Mouse (Mus musculus) midbrain, embryonic 15.5 days (tissue): ENCODE measurements around the gene Rps3a1. TPM values are rescaled to one million over a fixed set of nuclear protein-coding genes. Genes with fewer than 3 reads are reported as not detected.
A peak's percentile ranks its signal among the peaks of the same experiment; 100 is the strongest.

Experiments
- ATAC-seq: fragments of 200-750 bp; cut with Nextera tagmentation; replicated peaks from 2 replicates; pipeline ENCODE4 v1.8.0; 2017; ENCODE audit warnings: moderate TSS enrichment
- H3K27ac ChIP-seq: fragments of 300-500 bp; sonication (generic); 2 replicates; pipeline ENCODE4 v1.5.1; 2015; ENCODE audit warnings: mild to moderate bottlenecking, inconsistent platforms
- H3K27me3 ChIP-seq: fragments of 300-500 bp; sonication (generic); replicated peaks from 2 replicates; pipeline ENCODE4 v1.6.1; 2015; ENCODE audit warnings: inconsistent platforms
- H3K36me3 ChIP-seq: fragments of 300-500 bp; sonication (generic); replicated peaks from 2 replicates; pipeline ENCODE4 v1.6.1; 2015; ENCODE audit warnings: inconsistent platforms
- H3K4me1 ChIP-seq: fragments of 300-500 bp; sonication (generic); 2 replicates; pipeline ENCODE4 v1.6.1; 2015; ENCODE audit warnings: inconsistent platforms
- H3K4me2 ChIP-seq: fragments of 300-500 bp; sonication (generic); 2 replicates; pipeline ENCODE4 v1.6.1; 2015; ENCODE audit warnings: inconsistent platforms, mild to moderate bottlenecking, moderate library complexity
- H3K4me3 ChIP-seq: fragments of 300-500 bp; sonication (generic); 2 replicates; pipeline ENCODE4 v1.5.1; 2015; ENCODE audit warnings: mild to moderate bottlenecking, inconsistent platforms
- H3K9ac ChIP-seq: fragments of 300-500 bp; sonication (generic); 2 replicates; pipeline ENCODE4 v1.6.1; 2015; ENCODE audit warnings: mild to moderate bottlenecking, inconsistent platforms
- H3K9me3 ChIP-seq: fragments of 300-500 bp; sonication (generic); 2 replicates; pipeline ENCODE4 v1.6.1; 2016; ENCODE audit warnings: inconsistent platforms
- WGBS: fragments of 180-500 bp; shearing (Covaris S2); methylation state at CpG from one replicate; pipeline ENCODE4 v1.1.7; 2015; ENCODE audit warnings: mixed read lengths; 5-methylcytosine and 5-hydroxymethylcytosine counted together
- polyA plus RNA-seq: library from polyadenylated mRNA; unstranded; fragments of >200 nt; fragmentation: Nextera tagmentation; extraction: Ambion mirVana; gene quantifications from 2 replicates; pipeline ENCODE4 v1.2.1, GENCODE M21; 2015

Gene Rps3a1
- polyA plus RNA-seq, 1 experiment from 2014 or later, result 483 TPM

GRCm38 (mm10) chr3:86139660-86140059, 2.8 kb downstream of the Rps3a1 start:
- ATAC-seq, result no peak
- H3K9ac ChIP-seq, result no peak overlapping the region
- 87% methylated on average over 4 of the region's 4 CpGs for WGBS
- H3K27ac ChIP-seq, result no peak overlapping the region
- H3K4me3 ChIP-seq, result no peak overlapping the region
- H3K4me2 ChIP-seq, result no peak overlapping the region
- H3K27me3 ChIP-seq, result no peaks in the 10 kb centered on the region
- H3K4me1 ChIP-seq, result peaks cover 20% of the 10 kb centered on the region
- peaks cover 37% of the 10 kb centered on the region for H3K36me3 ChIP-seq
- H3K9me3 ChIP-seq, result no peaks in the 10 kb centered on the region

DNA sequence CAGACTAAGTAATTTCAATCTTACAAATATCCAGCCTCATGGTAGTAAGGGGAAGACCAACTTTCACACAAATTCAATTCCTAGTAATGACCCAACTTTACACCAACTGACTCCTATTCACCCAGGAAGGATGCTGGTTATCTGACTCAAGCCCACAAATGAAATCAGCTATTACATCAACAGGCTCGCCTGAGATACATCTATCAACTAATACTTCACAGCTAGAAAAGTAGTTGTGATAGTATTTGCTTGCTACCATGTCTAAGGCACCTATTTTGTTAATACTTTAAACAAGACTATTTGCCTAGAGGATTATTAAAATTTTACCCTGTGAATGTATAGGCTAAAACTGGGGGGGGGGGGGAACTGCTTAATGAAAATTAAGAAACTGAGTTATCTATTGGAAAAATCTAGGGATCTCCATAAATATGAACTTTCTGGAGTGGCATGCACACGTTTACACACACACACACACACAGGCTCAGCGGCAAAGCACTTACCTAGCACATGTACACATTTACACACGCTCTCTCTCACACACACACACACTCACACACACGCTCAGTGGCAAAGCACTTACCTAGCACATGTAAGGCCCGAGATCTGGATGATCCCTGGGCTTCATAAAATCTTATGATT, 5.4 kb downstream of the Rps3a1 start:
- Histone ChIP-seq H3K4me2 (no peak overlapping the region), H3K4me1 (peaks cover 13% of the 10 kb centered on the region), H3K36me3 (peaks cover 37% of the 10 kb centered on the region), H3K27me3 (no peaks in the 10 kb centered on the region), H3K9ac (no peak overlapping the region), H3K4me3 (no peak overlapping the region), H3K27ac (no peak overlapping the region), H3K9me3 (no peaks in the 10 kb centered on the region)
- 93% methylated on average over 6 of the region's 6 CpGs for WGBS
- ATAC-seq, result no peak

GRCm38 (mm10) chr3:86135886-86136563, 6.5 kb downstream of the Rps3a1 start:
- no peaks in the 10 kb centered on the region for H3K27me3 ChIP-seq
- WGBS, result 91% methylated on average over 6 of the region's 6 CpGs
- peaks cover 37% of the 10 kb centered on the region for H3K36me3 ChIP-seq
- H3K9me3 ChIP-seq, result no peaks in the 10 kb centered on the region
- H3K27ac ChIP-seq, result no peak overlapping the region
- H3K9ac ChIP-seq, result no peak overlapping the region
- H3K4me3 ChIP-seq, result no peak overlapping the region
- peaks cover 8% of the 10 kb centered on the region for H3K4me1 ChIP-seq
- no peak for ATAC-seq
- no peak overlapping the region for H3K4me2 ChIP-seq

GRCm38 (mm10) chr3:86134939-86135638, 7.4 kb downstream of the Rps3a1 start:
- Histone ChIP-seq H3K9me3 (no peaks in the 10 kb centered on the region), H3K27ac (no peak overlapping the region), H3K4me2 (no peak overlapping the region), H3K27me3 (no peaks in the 10 kb centered on the region), H3K4me1 (no peaks in the 10 kb centered on the region), H3K36me3 (peaks cover 30% of the 10 kb centered on the region), H3K4me3 (no peak overlapping the region), H3K9ac (no peak overlapping the region)
- no peak for ATAC-seq
- WGBS, result 94% methylated on average over 6 of the region's 6 CpGs

DNA sequence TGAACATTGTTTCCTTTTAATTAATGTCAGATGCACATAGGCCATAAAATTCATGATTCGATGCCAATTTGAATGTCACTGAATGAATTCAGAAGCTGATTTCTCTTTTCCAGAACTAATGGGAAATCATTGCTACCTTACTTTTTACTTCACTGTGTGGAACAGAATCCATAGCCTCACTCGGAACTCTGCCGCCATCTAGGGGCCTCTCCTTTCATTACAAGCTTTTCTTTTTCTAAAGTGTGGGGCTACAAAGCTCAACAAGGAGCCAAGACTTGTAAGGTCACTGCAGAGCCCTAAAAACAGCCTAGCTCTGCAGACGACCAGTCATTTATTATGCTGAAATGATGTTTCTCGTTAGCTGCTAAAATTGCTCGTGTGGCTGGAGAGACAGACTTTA, 12.7 kb downstream of the Rps3a1 start:
- Histone ChIP-seq H3K9me3 (no peaks in the 10 kb centered on the region), H3K4me2 (no peak overlapping the region), H3K27me3 (no peaks in the 10 kb centered on the region), H3K36me3 (no peaks in the 10 kb centered on the region), H3K9ac (no peak overlapping the region), H3K4me1 (no peaks in the 10 kb centered on the region), H3K27ac (no peak overlapping the region), H3K4me3 (no peak overlapping the region)
- WGBS, result 11% methylated on average over 6 of the region's 6 CpGs
- peak; percentile 56; the same call in 1 of the 2 replicates for ATAC-seq

DNA sequence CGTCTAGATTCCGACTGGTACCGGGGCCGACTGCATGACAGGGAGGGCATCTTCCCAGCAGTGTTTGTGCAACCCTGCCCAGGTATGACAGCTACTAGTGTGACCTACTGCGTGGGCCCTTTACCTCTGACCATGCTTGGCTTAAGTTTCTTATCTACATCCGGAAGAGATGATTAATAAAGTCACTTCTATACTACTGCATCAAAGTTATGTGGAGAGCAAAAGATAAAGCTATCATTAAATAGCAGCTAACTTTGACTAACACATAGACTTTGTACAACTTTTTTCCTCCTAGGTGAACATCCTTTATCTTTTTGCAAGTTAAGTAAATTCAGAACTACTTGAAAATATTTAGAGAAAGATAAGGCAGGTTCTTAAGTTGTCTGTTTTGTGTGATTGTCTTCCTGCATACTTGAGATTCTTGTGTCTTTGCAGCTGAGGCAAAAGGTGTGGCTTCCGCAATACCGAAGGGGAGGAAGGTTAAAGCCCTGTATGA, 19.2 kb downstream of the Rps3a1 start:
- Histone ChIP-seq H3K4me2 (no peak overlapping the region), H3K27ac (no peak overlapping the region), H3K9ac (no peak overlapping the region), H3K27me3 (no peaks in the 10 kb centered on the region), H3K36me3 (no peaks in the 10 kb centered on the region), H3K4me3 (no peak overlapping the region), H3K4me1 (peaks cover 4% of the 10 kb centered on the region; the same call in 1 of the 2 replicates), H3K9me3 (no peaks in the 10 kb centered on the region)
- WGBS, result 94% methylated on average over 8 of the region's 8 CpGs
- no peak for ATAC-seq

- Histone ChIP-seq H3K4me3 (no peak overlapping the region), H3K36me3 (no peaks in the 10 kb centered on the region), H3K27ac (no peak overlapping the region), H3K27me3 (no peaks in the 10 kb centered on the region), H3K4me1 (peaks cover 4% of the 10 kb centered on the region; the same call in 1 of the 2 replicates), H3K4me2 (no peak overlapping the region), H3K9me3 (no peaks in the 10 kb centered on the region), H3K9ac (no peak overlapping the region)
- no peak for ATAC-seq
Observed at GRCm38 (mm10) chr3:86122156-86122555, 20.3 kb downstream of the Rps3a1 start.

DNA sequence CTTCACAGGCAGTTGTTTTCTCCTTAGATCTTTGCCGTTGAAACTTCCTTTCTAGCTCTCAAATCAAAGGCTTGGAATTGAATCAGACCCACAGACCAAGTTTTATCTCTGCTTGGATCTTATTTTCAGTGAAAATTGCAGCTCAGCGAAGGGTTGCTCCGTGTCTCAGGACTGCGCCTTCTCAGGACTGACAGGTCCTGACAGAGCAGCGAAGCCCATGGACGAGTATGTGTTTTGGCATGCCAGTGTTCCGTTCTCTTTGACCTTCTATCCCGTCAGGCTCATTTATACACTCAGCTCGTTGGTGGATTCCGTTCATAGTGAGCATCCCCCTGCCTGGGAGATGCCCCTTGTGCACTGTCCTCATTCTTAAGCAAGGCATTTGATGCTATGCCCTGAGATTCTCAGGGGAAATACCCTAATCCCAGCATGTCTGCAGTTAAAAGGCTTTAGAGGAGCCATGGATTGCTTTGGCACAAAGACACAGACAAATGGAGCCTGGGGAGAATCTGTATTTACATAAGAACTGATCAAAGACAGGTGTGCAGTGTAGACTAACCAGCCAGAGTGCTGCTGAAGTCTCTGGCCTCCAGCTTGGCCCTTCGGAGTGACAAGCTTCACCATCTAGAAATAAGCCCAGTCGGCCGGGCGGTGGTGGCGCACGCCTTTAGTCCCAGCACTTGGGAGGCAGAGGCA, 23.1 kb downstream of the Rps3a1 start:
- Histone ChIP-seq H3K9ac (no peak overlapping the region), H3K4me2 (no peak overlapping the region), H3K4me3 (no peak overlapping the region), H3K4me1 (peaks cover 4% of the 10 kb centered on the region; the same call in 1 of the 2 replicates), H3K36me3 (0 out of 2 replicates have a peak, but pooled peaks cover 5% of the 10 kb centered on the region), H3K27ac (peak overlapping the region; percentile 23; the same call in 1 of the 2 replicates), H3K9me3 (no peaks in the 10 kb centered on the region), H3K27me3 (no peaks in the 10 kb centered on the region)
- WGBS, result 61% methylated on average over 16 of the region's 16 CpGs
- no peak for ATAC-seq

DNA sequence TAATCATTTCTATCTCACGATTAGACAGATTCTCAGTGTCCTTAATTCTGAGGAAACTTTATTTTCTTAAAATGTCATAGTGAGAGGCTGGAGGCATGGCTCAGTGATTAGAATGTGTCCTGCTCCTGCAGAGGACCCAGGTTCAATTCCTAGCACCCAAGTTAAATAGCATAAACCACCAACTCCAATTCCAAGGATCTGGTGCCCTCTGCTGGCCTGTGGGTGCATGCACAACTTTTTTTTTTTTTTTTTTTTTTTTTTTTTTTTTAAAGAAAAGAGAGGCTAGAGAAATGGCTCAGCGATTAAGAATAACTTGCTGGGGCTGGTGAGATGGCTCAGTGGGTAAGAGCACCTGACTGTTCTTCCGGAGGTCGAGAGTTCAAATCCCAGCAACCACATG, 25.6 kb downstream of the Rps3a1 start:
- Histone ChIP-seq H3K27ac (no peak overlapping the region), H3K9ac (no peak overlapping the region), H3K27me3 (no peaks in the 10 kb centered on the region), H3K9me3 (no peaks in the 10 kb centered on the region), H3K4me3 (no peak overlapping the region), H3K4me2 (no peak overlapping the region), H3K36me3 (0 out of 2 replicates have a peak, but pooled peaks cover 5% of the 10 kb centered on the region), H3K4me1 (peaks cover 4% of the 10 kb centered on the region; the same call in 1 of the 2 replicates)
- no peak for ATAC-seq
- WGBS, result 83% methylated on average over 4 of the region's 4 CpGs

DNA sequence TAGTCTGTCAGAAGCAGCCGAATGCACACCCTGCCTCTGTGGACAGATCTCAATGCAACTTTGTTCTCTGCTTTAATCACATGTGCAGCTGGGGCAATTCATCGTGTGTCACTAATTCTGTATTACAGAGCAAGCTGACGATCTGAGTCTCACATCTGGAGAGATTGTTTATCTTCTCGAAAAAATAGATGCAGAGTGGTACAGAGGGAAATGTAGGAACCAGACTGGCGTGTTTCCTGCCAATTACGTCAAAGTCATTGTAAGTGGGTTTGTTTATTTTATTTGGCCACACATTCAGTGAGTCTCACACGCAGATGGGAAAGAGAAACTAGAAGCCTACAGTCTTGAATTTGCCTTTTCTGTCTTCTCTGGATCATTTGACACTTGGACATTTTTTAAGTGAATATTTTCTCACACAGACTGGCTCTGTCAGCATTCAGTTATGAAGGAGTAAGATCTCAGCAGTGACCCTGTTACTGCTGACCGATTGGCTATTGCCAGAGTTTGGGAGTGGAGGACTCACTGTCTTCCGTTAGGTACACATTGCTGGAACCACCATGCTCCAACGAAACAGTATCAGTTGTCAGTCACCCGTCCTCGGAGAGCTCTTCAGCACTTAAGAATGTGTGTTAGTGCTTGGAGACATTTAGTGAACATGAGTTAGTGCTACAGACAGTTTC, 27.7 kb downstream of the Rps3a1 start:
- Histone ChIP-seq H3K27me3 (no peaks in the 10 kb centered on the region), H3K4me2 (no peak overlapping the region), H3K9ac (no peak overlapping the region), H3K4me1 (peaks cover 4% of the 10 kb centered on the region; the same call in 1 of the 2 replicates), H3K27ac (no peak overlapping the region), H3K9me3 (no peaks in the 10 kb centered on the region), H3K36me3 (0 out of 2 replicates have a peak, but pooled peaks cover 5% of the 10 kb centered on the region), H3K4me3 (no peak overlapping the region)
- WGBS, result 76% methylated on average over 12 of the region's 12 CpGs
- no peak for ATAC-seq

GRCm38 (mm10) chr3:86112766-86113165, 29.7 kb downstream of the Rps3a1 start:
- 72% methylated on average over 7 of the region's 7 CpGs for WGBS

More at GRCm38 (mm10) chr3:86112766-86113165, 29.7 kb downstream of the Rps3a1 start:
- Histone ChIP-seq H3K9ac (no peak overlapping the region), H3K4me2 (no peak overlapping the region), H3K4me3 (no peak overlapping the region), H3K27me3 (no peaks in the 10 kb centered on the region), H3K9me3 (no peaks in the 10 kb centered on the region), H3K27ac (no peak overlapping the region), H3K4me1 (no peaks in the 10 kb centered on the region), H3K36me3 (0 out of 2 replicates have a peak, but pooled peaks cover 5% of the 10 kb centered on the region)
- no peak for ATAC-seq
